Mouse (Mus musculus) adrenal gland, adult 10 weeks (tissue): Measurements from ENCODE around the gene Clcnkb. TPM values are rescaled to one million over a fixed set of nuclear protein-coding genes. Genes with fewer than 3 reads are reported as not detected.

Source experiments
- polyA plus RNA-seq: library from polyadenylated mRNA; stranded (reverse); fragments of 350-450 nt; fragmentation: Illumina TruSeq; extraction: RNeasy Lipid Tissue Mini Kit (QIAGEN cat#74804); gene quantifications from one replicate; pipeline ENCODE4 v1.2.3, GENCODE M21; 2014; ENCODE audit warnings: low read depth, low replicate concordance

The Clcnkb gene
- polyA plus RNA-seq: not detected

DNA sequence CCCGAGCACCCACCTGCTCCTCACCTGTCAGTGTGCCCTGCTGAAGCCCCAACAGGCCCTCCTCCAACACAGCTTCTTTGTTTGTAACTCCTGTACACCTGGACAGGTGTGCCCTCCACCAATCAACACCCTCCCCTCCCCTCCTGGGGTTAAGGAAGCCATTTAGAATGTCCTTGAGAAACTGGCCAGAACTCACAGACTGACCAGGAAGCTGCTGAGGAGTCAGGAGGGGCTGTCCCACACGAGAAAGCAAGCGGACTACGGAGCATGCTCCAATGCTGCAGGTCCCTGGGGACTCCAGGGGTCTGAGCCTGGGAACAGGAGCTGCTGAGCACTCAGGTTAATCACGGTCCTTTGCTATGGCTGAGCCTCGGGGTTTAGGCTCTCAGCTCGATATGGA is at the start of gene Clcnkb:
Clcnkb (minus strand) TSS at position 91 of the 400 bp plus-strand sequence.

GRCm38 (mm10) chr4:141444451-141445327 is 28.9 kb upstream of the Clcnkb start, which contains the start of gene Zbtb17:
Zbtb17 (plus strand) TSS chr4:141444654.

GRCm38 (mm10) chr4:141435974-141436373 is 20.2 kb upstream of the Clcnkb start, which contains the start of gene Srarp:
Srarp (minus strand) TSS chr4:141436105.

DNA sequence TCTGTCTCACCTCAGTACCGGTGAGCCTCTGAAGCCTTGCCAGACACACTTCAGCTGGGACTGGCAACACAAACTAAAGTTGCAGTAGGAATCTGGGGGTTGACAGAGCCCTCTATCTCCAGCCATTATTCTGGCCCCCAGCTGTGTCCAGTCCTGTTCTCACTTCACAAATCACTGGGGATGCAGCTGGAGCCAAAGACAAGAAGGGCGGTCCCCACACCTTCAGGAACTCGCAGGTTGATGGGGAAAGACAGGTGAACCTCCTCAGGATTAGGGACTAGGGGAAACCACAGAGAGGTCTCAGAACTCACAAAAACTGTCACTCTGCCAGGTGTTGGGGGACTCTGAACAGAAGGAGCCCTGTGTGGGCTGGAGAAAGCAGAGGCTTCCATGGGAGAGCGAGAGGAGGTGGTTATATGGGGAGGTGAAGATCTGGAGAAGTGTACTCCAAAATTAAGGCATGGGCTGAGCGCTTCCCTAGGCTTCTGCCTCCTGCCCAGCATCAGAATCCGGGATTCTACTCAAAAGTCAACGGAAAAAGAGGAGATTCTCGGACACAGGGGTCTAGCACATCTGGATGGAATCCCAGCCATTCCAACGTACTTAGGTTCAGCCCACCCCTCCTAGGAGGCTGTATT is 4.5 kb upstream of the Clcnkb start, which contains the start of gene Hspb7:
Hspb7 (plus strand) TSS at position 588 of the 638 bp plus-strand sequence.

GRCm38 (mm10) chr4:141398545-141398944 is 17.3 kb downstream of the Clcnkb start, which contains the start of gene Clcnka:
Clcnka (minus strand) TSS chr4:141398724.

DNA sequence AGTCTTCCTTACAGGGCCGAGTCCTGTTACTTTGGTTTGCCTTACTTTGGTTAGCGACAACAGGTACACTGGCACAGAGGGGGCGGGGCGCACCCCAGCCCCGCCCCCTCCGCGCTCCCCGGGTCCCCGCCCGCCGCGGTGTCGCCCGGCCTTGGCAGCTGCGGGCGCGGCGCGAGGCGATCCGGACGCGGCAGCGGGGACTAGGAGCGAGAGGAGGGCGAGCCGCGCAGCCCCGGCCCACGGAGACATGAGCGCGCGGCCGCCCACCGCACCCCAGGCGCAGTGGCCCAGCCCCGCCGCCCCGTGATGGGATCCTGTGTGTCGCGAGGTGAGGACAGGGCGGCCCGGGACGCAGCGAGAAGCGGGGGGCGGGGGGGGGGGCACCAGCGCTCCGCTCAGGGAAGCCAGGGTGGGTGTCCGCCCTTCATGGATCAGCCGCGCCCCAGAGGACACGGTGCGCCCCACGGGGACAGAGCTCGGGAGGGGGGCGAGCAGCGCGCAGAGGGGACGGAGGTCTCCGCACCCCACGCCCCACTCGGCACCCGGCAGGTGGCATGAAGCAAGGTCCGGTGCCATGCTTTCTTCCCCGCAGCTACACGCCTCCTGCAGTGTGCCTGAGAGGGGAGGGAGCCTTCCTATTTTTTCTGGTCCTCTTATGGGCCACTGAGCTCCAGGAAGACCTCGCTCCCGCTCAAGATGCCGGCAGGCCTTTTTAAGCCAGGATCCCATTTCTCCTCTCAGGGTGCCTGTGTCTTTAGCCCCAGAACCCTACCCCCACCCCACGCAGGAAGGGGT is 47.6 kb downstream of the Clcnkb start, which contains the start of gene Fam131c:
Fam131c (plus strand) TSS at position 224 of the 795 bp plus-strand sequence.

Other genes starting within 250 kb of the Clcnkb start
- gene Rsg1, start 202.1 kb downstream of the Clcnkb start, polyA plus RNA-seq: 0.76 TPM
- 1.2 TPM for gene Arhgef19, start 176.5 kb downstream of the Clcnkb start, polyA plus RNA-seq
- 0.70 TPM for gene Epha2, start 114.8 kb downstream of the Clcnkb start, polyA plus RNA-seq
- gene Fam131c, start 47.8 kb downstream of the Clcnkb start, polyA plus RNA-seq: not detected
- not detected for gene Clcnka, start 17.3 kb downstream of the Clcnkb start, polyA plus RNA-seq
- gene Hspb7, start 4.8 kb upstream of the Clcnkb start, polyA plus RNA-seq: not detected
- not detected for gene Srarp, start 20.1 kb upstream of the Clcnkb start, polyA plus RNA-seq
- not detected for gene Zbtb17, start 28.6 kb upstream of the Clcnkb start, polyA plus RNA-seq
- 9.1 TPM for gene Spen, start 122.6 kb upstream of the Clcnkb start, polyA plus RNA-seq
- gene Fblim1, start 190.1 kb upstream of the Clcnkb start, polyA plus RNA-seq: 7.1 TPM
- gene Tmem82, start 202.6 kb upstream of the Clcnkb start, polyA plus RNA-seq: not detected
- gene Slc25a34, start 207.8 kb upstream of the Clcnkb start, polyA plus RNA-seq: 0.35 TPM
- 1.3 TPM for gene Plekhm2, start 248.9 kb upstream of the Clcnkb start, polyA plus RNA-seq